Mouse (Mus musculus) megakaryocyte, embryonic 14.5 days (primary cell): ENCODE measurements around the gene Ccna2. TPM values are rescaled to one million over a fixed set of nuclear protein-coding genes. Genes with fewer than 3 reads are reported as not detected.
"Not testable (repeated sequence)": the region's sequence is repeated elsewhere in the genome, so short reads cannot be mapped to it uniquely, and the experiment has no call there.

Experiments
- H3K27me3 ChIP-seq: replicated peaks from 2 replicates; pipeline ENCODE3; 2012; ENCODE audit warnings: inconsistent platforms
- H3K36me3 ChIP-seq: replicated peaks from 2 replicates; pipeline ENCODE3; 2012; ENCODE audit warnings: low read length, inconsistent platforms, mixed read lengths
- H3K4me1 ChIP-seq: 2 replicates; pipeline ENCODE4 v1.6.1; 2012; ENCODE audit warnings: inconsistent platforms
- H3K4me3 ChIP-seq: replicated peaks from 2 replicates; pipeline ENCODE3; 2012; ENCODE audit warnings: moderate library complexity, mild to moderate bottlenecking, inconsistent platforms
- H3K9me3 ChIP-seq: 2 replicates; pipeline ENCODE4 v1.6.1; 2012; ENCODE audit warnings: inconsistent platforms
- FLI1 ChIP-seq: IDR thresholded peaks from 2 replicates; pipeline ENCODE4 v1.6.1; 2012; ENCODE audit warnings: low read length, inconsistent platforms, mixed read lengths
- GATA1 ChIP-seq: IDR thresholded peaks from 3 replicates; pipeline ENCODE4 v1.6.1; 2012; ENCODE audit warnings: mixed read lengths, low read length, inconsistent platforms, borderline replicate concordance
- polyA plus RNA-seq: library from polyadenylated mRNA; stranded (reverse); fragments of >175 nt; gene quantifications from 2 replicates; pipeline ENCODE4 v1.2.3, GENCODE M21; 2012; ENCODE audit warnings: low replicate concordance; ENCODE audit not compliant: insufficient read depth

The Ccna2 gene
- 46.4 and 61.7 TPM in 2 replicates for polyA plus RNA-seq

GRCm38 (mm10) chr3:36571827-36572378 is at the start of gene Ccna2:
Ccna2 (minus strand) TSS chr3:36572150.
- Histone ChIP-seq H3K4me3 (peak within 1 kb of the TSS; percentile 95), H3K36me3 (peaks cover 33% of the 10 kb centered on the region), H3K9me3 (no peaks in the 10 kb centered on the region), H3K4me1 (peaks cover 36% of the 10 kb centered on the region), H3K27me3 (no peaks in the 10 kb centered on the region)
- TF ChIP-seq GATA1 (no peak), FLI1 (no peak)

- peaks cover 3% of the 10 kb centered on the region for H3K27me3 ChIP-seq
- H3K36me3 ChIP-seq, result no peaks in the 10 kb centered on the region
- H3K4me1 ChIP-seq, result peaks cover 6% of the 10 kb centered on the region
- TF ChIP-seq FLI1 (no peak), GATA1 (no peak)
- H3K9me3 ChIP-seq, result no peaks in the 10 kb centered on the region
- H3K4me3 ChIP-seq, result no peak overlapping the region
These were observed 46.2 kb upstream of the Ccna2 start for GRCm38 (mm10) chr3:36618181-36618580.

GRCm38 (mm10) chr3:36613908-36614255 is 41.9 kb upstream of the Ccna2 start:
- peaks cover 8% of the 10 kb centered on the region for H3K27me3 ChIP-seq
- H3K4me3 ChIP-seq, result no peak overlapping the region
- H3K36me3 ChIP-seq, result no peaks in the 10 kb centered on the region
- H3K4me1 ChIP-seq, result peaks cover 7% of the 10 kb centered on the region
- no peaks in the 10 kb centered on the region for H3K9me3 ChIP-seq
- TF ChIP-seq GATA1 (no peak), FLI1 (no peak)

GRCm38 (mm10) chr3:36613202-36613907 is 41.4 kb upstream of the Ccna2 start, which contains the start of gene Bbs7:
Bbs7 (minus strand) TSS chr3:36613477.
- H3K36me3 ChIP-seq, result no peaks in the 10 kb centered on the region
- peak within 1 kb of the TSS; percentile 90 for H3K4me3 ChIP-seq
- peaks cover 8% of the 10 kb centered on the region for H3K27me3 ChIP-seq
- TF ChIP-seq GATA1 (no peak), FLI1 (no peak)
- no peaks in the 10 kb centered on the region for H3K9me3 ChIP-seq
- H3K4me1 ChIP-seq, result peaks cover 7% of the 10 kb centered on the region

GRCm38 (mm10) chr3:36612687-36613086 is 40.7 kb upstream of the Ccna2 start:
- TF ChIP-seq GATA1 (no peak), FLI1 (no peak)
- no peaks in the 10 kb centered on the region for H3K36me3 ChIP-seq

GRCm38 (mm10) chr3:36605894-36606783 is 34.2 kb upstream of the Ccna2 start:
- Histone ChIP-seq H3K4me3 (no peak overlapping the region), H3K27me3 (no peaks in the 10 kb centered on the region), H3K9me3 (no peaks in the 10 kb centered on the region), H3K4me1 (no peaks in the 10 kb centered on the region; the same call in 1 of the 2 replicates), H3K36me3 (no peaks in the 10 kb centered on the region)
- TF ChIP-seq GATA1 (no peak), FLI1 (no peak)

More at GRCm38 (mm10) chr3:36612687-36613086, 40.7 kb upstream of the Ccna2 start:
- peaks cover 8% of the 10 kb centered on the region for H3K27me3 ChIP-seq
- peak overlapping the region; percentile 90 for H3K4me3 ChIP-seq
- H3K9me3 ChIP-seq, result no peaks in the 10 kb centered on the region
- peaks cover 7% of the 10 kb centered on the region for H3K4me1 ChIP-seq

- H3K27me3 ChIP-seq, H3K4me1 ChIP-seq, H3K4me3 ChIP-seq, H3K36me3 ChIP-seq, H3K9me3 ChIP-seq: not testable (repeated sequence)
These were observed 27.8 kb upstream of the Ccna2 start for GRCm38 (mm10) chr3:36599773-36600172.

- H3K36me3 ChIP-seq, result no peaks in the 10 kb centered on the region
- no peaks in the 10 kb centered on the region for H3K27me3 ChIP-seq
- TF ChIP-seq GATA1 (no peak), FLI1 (no peak)
These were observed 26.9 kb upstream of the Ccna2 start for GRCm38 (mm10) chr3:36598811-36599210.

GRCm38 (mm10) chr3:36571361-36571826 is 556 bp downstream of the Ccna2 start:
- Histone ChIP-seq H3K4me3 (peak overlapping the region; percentile 95), H3K36me3 (peaks cover 38% of the 10 kb centered on the region), H3K4me1 (peaks cover 36% of the 10 kb centered on the region), H3K27me3 (no peaks in the 10 kb centered on the region), H3K9me3 (no peaks in the 10 kb centered on the region)
- TF ChIP-seq GATA1 (no peak), FLI1 (no peak)

More at GRCm38 (mm10) chr3:36598811-36599210, 26.9 kb upstream of the Ccna2 start:
- no peaks in the 10 kb centered on the region for H3K4me1 ChIP-seq
- no peak overlapping the region for H3K4me3 ChIP-seq
- no peaks in the 10 kb centered on the region for H3K9me3 ChIP-seq

- Histone ChIP-seq H3K4me1 (peaks cover 36% of the 10 kb centered on the region), H3K27me3 (no peaks in the 10 kb centered on the region), H3K4me3 (peak overlapping the region; percentile 95), H3K36me3 (peaks cover 53% of the 10 kb centered on the region), H3K9me3 (no peaks in the 10 kb centered on the region)
- TF ChIP-seq GATA1 (no peak), FLI1 (no peak)
These were observed 2.1 kb downstream of the Ccna2 start for GRCm38 (mm10) chr3:36569836-36570235.
